Mouse (Mus musculus): ENCODE measurements around the gene Crtc1.

Gene Crtc1

DNA sequence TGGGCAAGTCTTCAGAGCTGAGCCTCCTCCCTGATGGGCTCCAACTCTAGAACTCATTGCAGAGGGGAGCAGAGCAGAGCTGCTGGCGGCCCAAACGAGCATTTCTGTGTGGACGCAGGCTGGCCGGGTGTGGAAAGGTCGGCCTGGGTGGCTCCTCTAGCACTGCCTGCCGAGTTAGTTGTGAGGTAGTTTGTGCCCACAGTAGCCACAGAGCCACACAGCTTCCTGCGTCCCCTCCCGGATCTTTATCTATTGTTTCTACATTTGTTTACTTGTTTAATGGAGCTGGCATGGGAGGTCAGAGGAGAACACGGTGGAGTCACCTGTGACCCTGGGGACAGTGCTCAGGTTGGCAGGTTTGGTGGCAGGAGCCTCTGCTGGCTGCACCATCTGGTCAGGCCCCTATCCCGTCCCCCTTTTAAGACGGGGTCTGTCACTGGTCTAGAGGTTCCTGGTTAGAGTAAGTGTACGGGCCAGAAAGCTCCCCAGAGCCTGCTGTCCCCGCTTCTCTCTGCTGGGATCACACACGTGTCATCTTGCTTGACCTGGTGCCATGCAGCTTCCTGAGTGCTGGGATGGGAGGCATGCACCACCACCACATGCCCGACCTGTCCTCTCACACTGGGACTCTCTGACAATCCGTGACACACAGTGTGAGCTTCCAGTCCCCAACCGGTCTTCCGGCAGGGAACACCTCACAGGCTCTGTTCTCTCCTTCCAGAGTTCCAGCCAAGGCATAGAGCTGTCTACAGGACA lies 17.9 kb downstream of the Crtc1 start:
- no peak for DNase-seq (ENCODE audit: low spot score)

DNA sequence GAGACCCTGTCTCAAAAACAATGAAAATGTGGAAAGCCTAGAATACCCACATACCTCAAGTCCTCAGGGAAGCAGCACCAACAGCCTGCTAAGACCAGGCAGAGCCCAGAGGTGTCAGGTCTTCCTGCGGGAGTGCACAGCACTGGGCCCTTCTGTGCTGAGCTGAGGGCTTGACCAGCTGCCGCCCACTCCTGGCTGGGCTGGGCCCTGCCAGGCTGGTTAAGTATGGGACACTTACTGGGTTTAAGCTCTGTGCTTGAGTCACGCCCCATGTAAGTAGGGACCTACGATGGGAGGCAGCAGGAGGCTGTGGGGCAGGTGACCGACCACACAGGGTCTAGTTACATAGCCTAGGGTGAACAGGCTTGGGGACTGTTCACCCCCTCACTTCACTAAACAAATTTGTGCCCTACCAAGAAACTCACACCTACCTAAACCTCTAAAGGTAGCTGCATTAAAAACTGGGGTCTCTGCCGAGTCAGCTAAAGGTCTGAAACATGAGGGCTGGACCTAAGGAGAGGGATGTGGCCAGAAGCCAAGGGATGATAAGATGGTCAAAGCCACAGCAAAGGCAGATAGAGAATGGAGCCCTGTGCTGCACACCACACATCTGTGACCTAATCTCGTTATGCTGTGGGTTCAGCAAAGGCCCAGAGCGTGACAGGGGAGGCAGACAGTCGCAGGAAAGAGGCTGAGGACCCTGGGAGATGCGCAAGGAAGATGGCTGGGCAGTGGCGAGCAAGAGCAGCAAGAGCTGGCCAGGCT lies 19.3 kb downstream of the Crtc1 start:
- no peak for DNase-seq (ENCODE audit: low spot score)

DNA sequence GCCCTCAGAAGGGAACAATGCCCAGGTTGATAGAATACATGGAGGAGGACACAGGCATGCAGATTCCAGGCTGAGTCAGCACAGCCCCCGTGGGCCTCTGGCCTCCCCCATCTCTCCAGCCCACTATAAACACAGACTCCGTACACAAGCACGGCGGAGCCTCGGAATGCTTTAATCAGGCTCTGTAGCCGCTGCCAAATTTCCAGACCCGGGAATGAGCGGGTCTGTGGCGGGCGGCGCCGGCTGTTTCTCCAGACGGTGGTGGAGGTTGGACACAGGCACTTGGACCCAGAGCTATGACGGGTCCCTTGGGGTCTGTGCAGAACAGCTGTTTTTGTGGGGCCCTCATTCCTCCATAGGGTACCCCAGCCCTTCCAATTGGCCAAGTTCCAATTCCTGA lies 20.4 kb downstream of the Crtc1 start:
- DNase-seq (ENCODE audit: low spot score), result peak; percentile 35

DNA sequence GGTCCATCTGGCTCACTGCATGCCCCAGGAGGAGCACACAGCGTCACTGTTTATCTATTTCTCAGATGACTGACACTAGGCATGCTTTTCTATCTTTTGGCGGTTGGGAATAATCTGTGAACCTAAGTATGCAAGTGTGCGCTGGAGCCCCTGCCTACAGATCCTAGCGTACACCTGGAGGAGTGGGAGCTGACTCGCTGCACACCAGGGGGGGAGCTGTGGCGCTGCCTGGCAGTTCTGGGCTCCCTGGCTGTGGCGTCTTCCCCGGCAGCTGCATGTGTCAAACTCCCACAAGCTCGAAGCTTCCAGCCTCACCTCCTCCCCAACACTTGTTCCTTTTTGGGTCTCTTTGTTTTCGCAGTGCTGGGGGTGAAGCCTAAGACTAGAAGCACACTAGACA lies 21.5 kb downstream of the Crtc1 start:
- no peak for DNase-seq (ENCODE audit: low spot score)

DNA sequence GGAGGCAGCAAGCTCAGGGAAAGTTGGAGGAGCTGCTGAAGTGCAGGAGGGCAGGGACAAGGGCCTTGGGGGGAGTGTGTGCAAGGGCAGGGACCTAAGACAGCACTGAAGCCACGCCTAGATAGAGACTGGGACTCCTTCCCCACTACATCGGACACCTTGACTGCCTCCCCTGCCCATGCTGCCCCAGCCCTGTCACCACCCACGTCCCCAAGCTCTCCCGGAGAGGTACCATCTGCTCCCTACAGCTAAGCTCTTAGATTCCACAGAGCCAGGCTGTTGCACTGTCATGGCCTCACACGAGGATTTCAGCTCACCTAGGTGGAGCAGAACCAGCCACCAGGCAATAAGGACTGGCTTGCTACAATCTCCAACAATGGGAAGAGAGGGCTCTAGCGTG lies 22.4 kb downstream of the Crtc1 start:
- no peak for DNase-seq (ENCODE audit: low spot score)

DNA sequence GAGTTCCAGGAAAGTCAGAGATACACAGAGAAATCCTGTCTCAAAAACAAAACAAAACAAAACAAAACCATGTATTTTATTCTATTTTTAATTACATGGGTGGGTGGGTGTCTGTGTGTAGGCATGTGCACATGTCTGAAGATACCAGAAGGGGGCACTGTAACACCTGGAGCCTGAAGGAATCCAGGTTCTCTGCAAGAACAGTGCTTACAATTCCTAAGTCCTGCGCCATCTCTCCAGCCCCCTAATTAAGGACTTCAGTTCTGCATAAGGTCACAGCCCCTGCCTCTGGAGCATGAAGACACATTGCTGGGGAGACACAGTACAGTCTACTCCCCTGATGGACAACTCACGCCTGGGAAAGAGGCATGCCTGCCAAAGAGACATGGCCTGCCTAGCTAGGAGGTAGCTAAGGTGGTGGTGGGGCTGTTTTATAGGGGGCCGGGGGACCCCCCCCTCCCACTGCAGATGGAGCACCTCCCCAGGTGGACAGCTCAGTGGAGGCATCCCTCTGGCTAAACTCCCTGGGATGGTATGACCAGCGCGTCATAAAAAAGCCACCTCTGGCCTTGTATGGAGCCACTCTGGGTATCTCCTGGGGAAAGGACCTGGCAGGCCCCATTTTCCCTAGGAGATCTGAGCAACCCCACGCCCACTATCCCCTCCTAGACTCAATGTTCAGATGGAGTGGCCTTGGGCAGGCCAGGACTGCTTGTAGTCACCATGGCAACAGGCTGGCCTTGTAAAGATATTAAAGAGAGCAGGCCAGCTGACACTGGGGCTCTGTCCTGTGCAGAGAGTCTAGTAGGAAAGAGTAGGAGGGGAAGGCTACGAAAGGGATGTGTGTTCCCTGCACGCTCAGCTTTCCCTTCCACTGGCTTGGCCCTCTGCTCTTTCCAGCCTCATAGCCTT lies 23.6 kb downstream of the Crtc1 start:
- DNase-seq (ENCODE audit: low spot score), result no peak

DNA sequence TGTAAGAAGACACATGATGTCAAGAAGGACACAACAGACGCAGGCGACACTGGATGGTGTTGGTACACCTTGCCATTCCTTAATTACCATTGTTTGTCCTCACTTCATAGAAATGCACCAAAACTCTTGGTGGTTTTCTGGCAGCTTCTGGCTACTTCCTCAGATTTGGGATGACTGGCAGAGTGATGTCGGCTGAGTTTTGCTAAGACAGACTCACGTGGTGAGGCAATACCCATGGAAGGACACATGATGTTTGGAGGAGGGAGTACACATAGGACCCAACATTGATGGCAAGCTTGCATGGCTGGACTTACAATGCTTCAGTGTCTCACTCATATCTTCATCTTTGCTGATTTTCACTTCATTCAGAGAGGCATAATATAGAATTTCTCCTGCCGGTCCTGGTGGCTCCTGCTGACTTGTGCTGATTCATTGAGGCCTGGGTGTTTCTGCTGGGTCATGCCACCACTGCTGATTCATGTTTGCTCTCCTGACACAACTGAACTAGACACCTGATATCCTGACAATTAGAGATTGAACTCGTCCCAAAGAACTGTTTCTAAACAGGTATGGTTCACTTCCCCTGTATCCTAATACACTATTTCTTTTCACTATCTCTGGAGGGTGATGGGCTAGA lies 25.0 kb downstream of the Crtc1 start:
- no peak for DNase-seq (ENCODE audit: low spot score)

DNA sequence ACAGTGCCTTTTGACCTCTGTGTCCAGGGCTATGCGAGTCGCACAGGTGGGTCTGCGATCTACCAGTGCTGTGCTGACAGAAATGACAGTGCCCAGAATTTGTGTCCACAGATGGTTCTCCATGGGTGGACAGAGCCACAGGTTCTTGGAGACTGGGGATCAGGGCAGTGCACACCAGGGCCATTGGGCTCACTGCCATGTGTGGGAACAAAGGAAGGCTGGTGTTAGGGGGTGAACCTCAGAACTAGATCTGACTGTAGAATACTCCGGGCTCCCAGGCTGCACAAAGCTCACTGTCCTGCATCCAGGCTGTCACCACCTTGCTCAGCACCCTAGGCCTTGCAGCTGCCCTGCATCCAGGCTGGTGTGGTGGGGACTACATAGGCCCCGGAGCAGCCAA lies 29.1 kb downstream of the Crtc1 start:
- DNase-seq (ENCODE audit: low spot score), result no peak

DNA sequence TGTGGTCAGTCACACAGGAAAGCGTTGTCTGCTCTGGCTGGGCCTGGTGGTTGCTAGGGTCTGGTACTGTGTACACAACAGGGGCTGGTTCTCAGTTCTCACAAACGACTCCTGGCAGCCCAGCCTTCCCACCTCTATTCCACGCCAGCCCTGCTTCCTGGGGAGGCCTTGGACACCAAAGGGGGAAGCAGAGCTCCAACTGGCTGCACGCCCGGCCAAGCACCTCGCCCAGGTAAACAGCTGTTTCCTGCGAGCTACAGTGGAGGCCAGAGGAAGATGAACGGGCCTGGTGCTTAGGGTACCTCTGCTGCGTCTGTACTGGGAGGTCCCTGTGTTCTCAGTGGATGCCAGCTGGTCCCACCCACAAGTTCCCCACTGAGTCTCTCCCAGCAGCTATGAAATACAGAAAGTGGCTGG lies 29.9 kb downstream of the Crtc1 start:
- no peak for DNase-seq (ENCODE audit: low spot score)

DNA sequence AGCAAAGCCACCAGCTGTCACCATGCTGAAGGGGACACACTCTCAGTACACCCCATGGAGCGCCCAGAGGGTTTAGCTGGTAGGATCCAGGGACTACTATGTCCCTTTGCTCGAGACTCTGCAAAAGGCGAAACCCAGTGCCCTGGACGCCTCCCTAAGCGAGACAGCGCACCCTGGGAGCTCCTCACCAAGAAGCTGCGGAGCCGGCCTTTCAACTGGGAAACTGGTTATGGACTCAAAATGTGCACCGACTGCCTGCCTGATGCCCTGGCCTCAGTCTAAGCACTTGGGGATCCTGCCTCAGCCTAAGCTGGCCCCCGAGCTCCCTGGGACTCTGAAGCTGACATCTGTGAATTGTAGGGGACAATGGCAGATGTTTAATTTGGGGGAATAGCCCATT lies 30.4 kb downstream of the Crtc1 start:
- DNase-seq (ENCODE audit: low spot score), result no peak

DNA sequence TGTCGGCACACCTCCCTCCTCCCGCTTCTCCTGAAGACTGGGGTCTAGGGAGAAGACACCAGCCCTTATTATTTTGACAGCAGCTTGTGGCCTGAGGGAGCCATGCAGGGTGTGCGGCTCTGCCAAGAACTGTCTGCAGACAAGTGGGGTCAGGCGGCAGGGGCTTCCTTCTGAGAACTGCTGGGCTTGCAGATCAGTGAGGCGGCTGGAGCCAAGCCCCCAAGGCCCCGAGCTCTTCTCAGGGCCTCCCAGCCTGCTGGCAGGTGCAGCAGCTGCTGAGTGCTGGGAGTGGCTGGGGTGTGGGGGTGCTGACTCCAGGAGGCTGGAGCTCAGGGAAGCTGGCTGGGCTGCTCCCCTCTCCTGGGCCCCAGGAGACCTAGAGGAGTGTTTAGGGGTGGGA lies 31.1 kb downstream of the Crtc1 start:
- no peak for DNase-seq (ENCODE audit: low spot score)

DNA sequence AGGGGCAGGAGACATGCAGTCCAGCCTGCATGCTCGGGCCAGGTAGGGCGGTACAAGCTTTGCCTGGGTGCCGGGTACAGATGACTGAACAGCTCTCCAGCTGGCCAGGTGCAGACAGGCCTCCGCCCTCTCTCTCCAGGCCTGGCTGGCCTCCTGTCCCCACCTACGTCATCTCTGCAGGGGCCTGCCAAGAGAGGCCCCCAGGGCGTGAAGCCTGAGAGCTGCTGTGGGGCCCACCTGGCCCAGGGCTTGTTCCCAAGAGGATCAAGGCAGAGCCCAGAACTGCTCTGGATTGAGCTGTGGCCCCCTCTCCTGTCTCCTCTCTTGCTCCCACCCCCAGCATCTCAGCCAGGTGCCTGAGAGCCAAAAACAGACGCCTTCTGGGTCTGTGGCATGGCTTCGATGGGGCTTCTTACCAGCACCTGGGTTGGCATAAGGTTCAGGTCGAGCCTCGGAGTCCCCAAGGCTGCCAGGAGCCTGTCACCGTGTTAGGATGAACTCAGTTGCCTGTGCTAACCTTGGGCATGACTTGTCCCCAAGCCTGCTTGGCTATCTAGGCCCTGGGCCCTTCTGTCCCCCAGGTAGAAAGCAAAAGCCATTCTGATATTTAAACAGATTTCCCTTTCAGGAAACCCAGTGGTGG lies 32.8 kb downstream of the Crtc1 start:
- DNase-seq (ENCODE audit: low spot score), result no peak

DNA sequence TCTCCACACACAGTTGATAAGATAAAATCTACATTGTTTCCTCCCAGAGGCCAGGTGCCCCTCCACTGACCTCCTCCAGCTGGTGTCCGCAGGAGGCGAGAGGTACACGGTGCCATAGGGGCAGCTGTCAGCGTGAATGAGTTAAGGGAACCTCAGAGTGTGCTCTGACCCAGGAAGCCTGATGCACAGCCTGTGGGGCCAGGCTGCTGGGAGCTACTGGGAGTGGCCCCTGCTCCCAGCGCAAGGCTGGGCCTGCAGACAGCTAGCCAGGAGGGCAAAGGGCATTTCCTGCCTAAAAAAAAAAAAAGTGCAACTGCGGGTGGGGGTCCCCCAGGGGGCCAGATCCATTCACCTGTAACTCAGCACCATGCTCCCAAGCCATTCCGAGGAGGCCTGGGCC lies 34.2 kb downstream of the Crtc1 start:
- no peak for DNase-seq (ENCODE audit: low spot score)

DNA sequence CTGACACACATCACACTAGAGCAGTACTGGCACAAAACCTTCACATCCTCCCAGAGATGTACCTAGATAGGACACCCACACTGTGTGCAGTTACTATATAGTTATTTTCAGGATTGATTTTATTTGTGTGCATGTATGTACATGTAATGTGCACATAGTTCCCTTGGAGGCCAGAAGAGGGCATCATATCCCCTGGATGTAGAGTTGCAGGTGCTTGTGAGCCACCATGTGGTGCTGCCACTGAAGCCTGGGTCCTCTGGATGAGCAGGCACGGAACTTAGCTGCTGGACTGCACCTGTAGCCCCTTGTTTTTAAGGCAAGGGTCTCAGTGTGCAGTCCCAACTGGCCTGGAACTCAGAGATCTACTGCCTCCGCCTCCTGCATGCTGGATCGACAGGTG lies 35.2 kb downstream of the Crtc1 start:
- no peak for DNase-seq (ENCODE audit: low spot score)

DNA sequence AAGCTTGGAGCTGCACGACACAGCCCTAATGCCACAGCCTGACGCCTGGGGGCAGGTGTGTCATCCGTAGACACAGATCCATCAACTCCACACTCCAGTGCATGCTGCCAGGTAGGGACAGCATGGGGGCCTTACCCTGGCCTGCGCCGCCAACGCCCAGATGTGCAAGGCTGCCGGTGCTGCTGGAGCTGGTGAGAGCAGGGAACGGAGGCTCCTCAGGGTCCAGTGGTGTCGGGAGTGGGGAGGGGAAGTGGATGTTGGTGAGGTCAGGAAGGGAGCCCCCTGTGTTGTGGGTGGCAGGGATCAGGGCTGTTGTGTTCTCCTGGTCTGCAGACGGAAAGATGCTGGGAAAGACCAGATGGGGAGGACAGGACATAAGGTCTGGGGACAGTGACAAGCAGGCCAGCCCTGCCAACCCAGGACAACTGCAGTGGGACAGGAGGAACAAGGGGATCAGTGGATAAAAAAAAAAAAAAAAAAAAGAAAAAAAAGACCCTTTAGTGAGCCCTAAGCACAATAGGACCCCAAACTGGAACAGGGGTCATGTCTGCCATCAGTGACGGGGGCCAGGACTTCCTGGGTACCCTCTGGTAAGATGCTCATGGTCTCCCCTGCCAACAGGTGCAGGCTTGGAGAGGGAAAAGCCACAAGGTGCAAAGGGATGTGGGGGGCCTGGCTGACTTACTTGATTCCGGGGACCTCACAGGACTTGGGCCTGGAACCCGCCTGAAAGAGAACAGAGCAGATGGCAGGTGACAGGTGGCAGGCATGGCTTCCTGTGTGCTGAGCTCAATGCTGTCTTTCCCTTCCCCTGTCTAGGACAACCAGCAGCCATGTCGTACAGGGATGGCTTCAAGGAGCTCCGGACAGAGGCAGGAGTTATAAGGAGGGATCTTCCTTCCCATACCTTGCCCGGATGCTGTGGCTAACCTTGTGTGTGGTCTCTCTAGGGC lies 41.5 kb downstream of the Crtc1 start:
- no peak for DNase-seq (ENCODE audit: low spot score)

DNA sequence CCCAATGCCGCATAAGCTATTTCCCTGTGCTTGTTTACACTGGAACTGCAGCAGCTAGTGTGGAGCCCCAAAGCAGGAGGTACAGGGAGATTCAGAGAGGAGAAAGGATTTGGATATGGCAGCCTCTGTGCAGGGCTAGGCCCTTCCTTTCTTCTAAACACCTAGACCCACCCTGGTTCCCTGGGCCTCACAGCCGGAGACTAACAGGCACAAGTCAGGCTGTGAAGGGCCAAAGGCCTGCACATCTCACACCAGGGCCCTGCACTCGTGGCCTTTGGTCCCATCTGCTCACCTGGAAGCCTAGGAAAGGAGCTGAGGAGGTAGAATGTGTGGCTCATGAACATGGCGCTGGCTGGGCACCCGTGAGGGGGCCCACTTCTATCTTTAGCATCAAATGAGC lies 43.2 kb downstream of the Crtc1 start:
- DNase-seq (ENCODE audit: low spot score), result no peak

DNA sequence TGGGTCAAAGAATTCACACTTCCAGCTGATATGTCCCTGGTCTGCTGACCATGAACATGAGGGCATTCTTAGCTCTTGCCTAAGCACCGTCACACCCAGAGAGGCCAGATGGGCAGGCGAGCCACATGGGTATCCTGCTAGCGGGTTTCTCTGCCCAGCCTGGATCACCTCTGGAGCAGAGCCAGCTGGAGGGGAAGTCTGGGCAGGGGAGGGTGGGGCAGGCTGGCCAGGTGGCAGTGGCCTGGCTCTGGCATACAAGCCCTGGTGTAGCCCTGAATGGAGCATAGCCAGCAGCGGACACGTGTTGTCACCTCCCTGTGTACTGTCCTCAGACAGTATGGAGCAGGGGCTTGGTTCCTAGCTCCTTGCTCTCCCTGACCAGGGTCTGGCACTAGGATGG lies 43.7 kb downstream of the Crtc1 start:
- no peak for DNase-seq (ENCODE audit: low spot score)

DNA sequence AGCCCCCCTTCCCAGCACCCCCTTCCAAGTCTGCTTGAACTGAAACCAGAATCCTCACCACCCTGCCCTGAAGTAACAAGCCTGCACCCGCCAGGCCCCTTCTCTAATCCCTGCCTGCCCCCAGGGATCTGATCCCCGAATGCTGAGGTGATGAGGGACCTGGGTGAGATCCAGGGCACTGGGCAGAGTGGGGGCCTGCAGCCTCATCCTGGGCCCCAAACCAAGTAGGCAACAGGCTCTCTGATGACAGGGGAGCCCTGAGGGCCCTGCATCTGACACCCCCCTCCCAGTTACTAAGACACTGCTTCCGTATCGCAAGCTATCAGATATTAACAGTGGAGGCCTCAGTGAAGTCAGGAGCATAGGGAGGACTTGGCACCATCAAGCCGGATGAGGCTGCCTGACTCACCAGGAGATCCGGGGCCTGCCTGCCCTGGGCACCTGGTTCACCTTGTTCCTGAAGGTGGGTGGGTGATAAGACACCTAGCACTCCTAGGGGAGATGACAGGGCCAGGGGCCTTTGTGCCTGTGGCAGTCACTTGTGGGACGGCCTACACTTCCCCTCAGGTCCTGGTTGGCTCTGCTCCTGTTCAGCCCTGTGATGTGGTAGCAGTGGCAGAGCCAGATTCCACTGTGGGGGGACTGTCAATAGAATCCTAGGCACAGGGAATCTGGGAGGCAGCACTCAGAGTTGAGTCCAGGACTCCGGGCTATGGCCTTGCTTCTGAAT lies 44.9 kb downstream of the Crtc1 start:
- DNase-seq (ENCODE audit: low spot score), result no peak

DNA sequence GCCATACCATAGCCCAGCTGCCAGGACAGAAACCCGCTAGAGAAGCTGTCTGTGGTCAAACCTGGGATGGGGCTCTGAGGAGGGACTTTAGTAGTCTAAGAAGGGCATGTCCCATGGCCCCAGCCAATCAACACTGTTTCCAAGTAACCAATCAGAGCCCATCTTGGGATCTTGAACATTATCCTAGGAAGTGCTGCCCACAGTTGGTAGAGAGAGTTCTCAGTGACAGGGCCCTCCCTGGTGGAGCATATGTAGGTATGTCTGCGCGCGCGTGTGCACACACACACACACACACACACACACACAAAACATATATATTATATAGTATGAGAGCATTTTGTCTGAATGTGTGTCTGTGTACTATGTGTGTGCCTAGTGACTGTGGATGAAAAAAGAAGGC lies 46.3 kb downstream of the Crtc1 start:
- DNase-seq (ENCODE audit: low spot score), result no peak

DNA sequence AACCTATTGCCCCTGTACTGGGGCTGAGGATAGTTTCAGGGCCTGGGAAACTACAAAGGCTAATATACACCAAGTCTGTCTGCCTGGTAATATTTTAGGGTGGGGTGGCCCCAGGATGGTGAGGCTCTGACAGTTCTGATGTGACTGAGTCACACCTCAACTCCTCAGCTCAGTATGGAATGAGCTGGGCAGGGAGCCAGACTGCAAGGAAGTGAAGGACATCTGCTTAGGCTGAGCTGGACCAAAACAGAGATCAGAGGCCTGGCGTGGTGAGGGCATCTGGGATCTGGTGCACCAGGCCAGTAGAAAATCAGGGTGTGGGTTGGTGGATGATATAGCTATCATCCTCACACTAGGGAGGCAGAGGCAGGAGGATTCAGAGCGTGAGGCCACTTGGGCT lies 49.7 kb downstream of the Crtc1 start:
- no peak for DNase-seq (ENCODE audit: low spot score)

Data from yolk sac, embryonic 10.5 days (tissue).